Mouse (Mus musculus) liver, embryonic 11.5 days (tissue): ENCODE measurements around the gene Dll1. TPM values are rescaled to one million over a fixed set of nuclear protein-coding genes. Genes with fewer than 3 reads are reported as not detected.

Experiments
- ATAC-seq: fragments of 200-750 bp; cut with Nextera tagmentation; replicated peaks from 2 replicates; pipeline ENCODE4 v1.8.0; 2017; ENCODE audit warnings: moderate number of reproducible peaks, mild to moderate bottlenecking, moderate TSS enrichment, moderate library complexity; ENCODE audit not compliant: low FRiP score
- DNase-seq: peaks from one replicate; pipeline ENCODE4 v3.0.0-alpha.2; 2017; ENCODE audit warnings: low spot score
- H3K27ac ChIP-seq: fragments of 300-500 bp; sonication (generic); 2 replicates; pipeline ENCODE4 v1.5.1; 2014; ENCODE audit warnings: mild to moderate bottlenecking, low read depth, low read length, control low read depth
- H3K27me3 ChIP-seq: fragments of 300-500 bp; sonication (generic); replicated peaks from 2 replicates; pipeline ENCODE4 v1.6.1; 2014; ENCODE audit warnings: low read length, mixed read lengths; ENCODE audit not compliant: control insufficient read depth, insufficient read depth
- H3K36me3 ChIP-seq: fragments of 300-500 bp; sonication (generic); 2 replicates; pipeline ENCODE4 v1.6.1; 2014; ENCODE audit warnings: mild to moderate bottlenecking, low read length, moderate library complexity, mixed read lengths; ENCODE audit not compliant: control insufficient read depth, insufficient read depth
- H3K4me1 ChIP-seq: fragments of 300-500 bp; sonication (generic); replicated peaks from 2 replicates; pipeline ENCODE4 v1.6.1; 2014; ENCODE audit warnings: low read length, mixed read lengths; ENCODE audit not compliant: control insufficient read depth, insufficient read depth
- H3K4me2 ChIP-seq: fragments of 300-500 bp; sonication (generic); 2 replicates; pipeline ENCODE4 v1.6.1; 2014; ENCODE audit warnings: mild to moderate bottlenecking, control low read depth, moderate library complexity
- H3K4me3 ChIP-seq: fragments of 300-500 bp; sonication (generic); 2 replicates; pipeline ENCODE4 v1.5.1; 2014; ENCODE audit warnings: low read depth, low read length, control low read depth
- H3K9ac ChIP-seq: fragments of 300-500 bp; sonication (generic); 2 replicates; pipeline ENCODE4 v1.6.1; 2014; ENCODE audit warnings: low read depth, low read length, control low read depth
- H3K9me3 ChIP-seq: fragments of 300-500 bp; sonication (generic); 2 replicates; pipeline ENCODE4 v1.6.1; 2016; ENCODE audit warnings: low read length, inconsistent platforms, mixed read lengths; ENCODE audit not compliant: control insufficient read depth
- WGBS: fragments of 180-500 bp; shearing (Covaris S2); extraction: QIAGEN DNeasy Blood & Tissue Kit; methylation state at CpG from one replicate; pipeline ENCODE4 v1.1.7; 2014; 5-methylcytosine and 5-hydroxymethylcytosine counted together
- polyA plus RNA-seq: library from polyadenylated mRNA; unstranded; fragments of >200 nt; fragmentation: Nextera tagmentation; extraction: Ambion mirVana; gene quantifications from 2 replicates; pipeline ENCODE4 v1.2.1, GENCODE M21; 2014

The Dll1 gene
- polyA plus RNA-seq, 1 experiment from 2014 or later, result 2.2 TPM

- H3K4me1 ChIP-seq, result no peaks in the 10 kb centered on the region; the same call in none of the 2 replicates
- peak overlapping the region; percentile 58 for H3K4me3 ChIP-seq
- no peaks in the 10 kb centered on the region for H3K36me3 ChIP-seq
- DNase-seq (peak; percentile 55), ATAC-seq (no peak)
- WGBS, result under 1% methylated on average over 18 of the region's 18 CpGs
- peaks cover 88% of the 10 kb centered on the region for H3K27me3 ChIP-seq
- peak overlapping the region; percentile 20; the same call in 1 of the 2 replicates for H3K9ac ChIP-seq
- no peaks in the 10 kb centered on the region for H3K9me3 ChIP-seq
- peak overlapping the region; percentile 78 for H3K4me2 ChIP-seq
- no peak overlapping the region for H3K27ac ChIP-seq
Measured at GRCm38 (mm10) chr17:15375224-15375623, 1.4 kb downstream of the Dll1 start.

DNA sequence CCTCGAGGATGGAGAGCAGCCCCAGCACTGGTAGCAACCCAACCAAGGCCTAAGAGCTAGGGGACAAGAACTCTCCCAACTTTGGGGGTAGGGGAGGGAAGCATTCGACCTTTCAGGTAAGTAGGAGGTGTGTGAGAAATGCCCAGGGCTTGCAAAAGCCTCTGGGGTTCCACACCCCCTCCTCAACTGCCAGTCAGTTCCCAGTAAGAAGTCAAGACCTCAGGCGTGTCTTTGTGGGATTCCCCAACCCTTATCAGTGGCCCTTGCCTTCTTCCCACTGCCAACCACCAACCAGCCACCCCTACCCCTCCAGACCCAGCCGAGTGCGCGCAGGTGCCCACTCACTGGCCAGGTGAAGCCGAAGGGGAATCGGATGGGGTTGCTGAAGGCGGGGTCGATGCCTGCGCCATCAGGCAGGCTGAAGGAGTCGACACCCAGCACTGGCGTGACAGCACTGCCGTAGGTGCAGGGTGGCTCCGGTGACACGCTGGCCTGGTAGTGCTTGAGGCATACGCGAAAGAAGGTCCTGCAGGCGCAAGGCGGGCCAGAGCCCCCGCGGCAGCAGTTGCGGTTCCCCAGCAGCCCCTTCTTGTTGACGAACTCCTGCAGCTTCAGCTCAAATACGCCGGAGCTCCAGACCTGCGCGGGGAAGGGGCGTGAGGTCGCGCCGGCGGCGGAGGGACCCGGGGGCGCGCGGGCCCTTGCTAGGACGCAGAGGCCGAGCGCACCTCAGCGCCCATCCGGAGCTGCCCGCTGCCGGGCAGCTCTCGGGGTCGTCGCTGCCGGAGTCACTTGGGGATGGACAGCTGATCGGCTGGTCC lies 2.1 kb downstream of the Dll1 start:
- Histone ChIP-seq H3K9ac (no peak overlapping the region; the same call in 1 of the 2 replicates), H3K4me3 (peak overlapping the region; percentile 58), H3K9me3 (no peaks in the 10 kb centered on the region), H3K36me3 (no peaks in the 10 kb centered on the region), H3K4me2 (peak overlapping the region; percentile 78), H3K27ac (no peak overlapping the region), H3K4me1 (no peaks in the 10 kb centered on the region; the same call in 1 of the 2 replicates), H3K27me3 (peaks cover 83% of the 10 kb centered on the region)
- ATAC-seq (no peak), DNase-seq (peak; percentile 43)
- 2% methylated on average over 48 of the region's 50 CpGs for WGBS

- WGBS, result 60% methylated on average over 15 of the region's 15 CpGs
- H3K4me2 ChIP-seq, result no peak overlapping the region; the same call in 1 of the 2 replicates
Measured at GRCm38 (mm10) chr17:15372931-15373652, 3.6 kb downstream of the Dll1 start.

DNA sequence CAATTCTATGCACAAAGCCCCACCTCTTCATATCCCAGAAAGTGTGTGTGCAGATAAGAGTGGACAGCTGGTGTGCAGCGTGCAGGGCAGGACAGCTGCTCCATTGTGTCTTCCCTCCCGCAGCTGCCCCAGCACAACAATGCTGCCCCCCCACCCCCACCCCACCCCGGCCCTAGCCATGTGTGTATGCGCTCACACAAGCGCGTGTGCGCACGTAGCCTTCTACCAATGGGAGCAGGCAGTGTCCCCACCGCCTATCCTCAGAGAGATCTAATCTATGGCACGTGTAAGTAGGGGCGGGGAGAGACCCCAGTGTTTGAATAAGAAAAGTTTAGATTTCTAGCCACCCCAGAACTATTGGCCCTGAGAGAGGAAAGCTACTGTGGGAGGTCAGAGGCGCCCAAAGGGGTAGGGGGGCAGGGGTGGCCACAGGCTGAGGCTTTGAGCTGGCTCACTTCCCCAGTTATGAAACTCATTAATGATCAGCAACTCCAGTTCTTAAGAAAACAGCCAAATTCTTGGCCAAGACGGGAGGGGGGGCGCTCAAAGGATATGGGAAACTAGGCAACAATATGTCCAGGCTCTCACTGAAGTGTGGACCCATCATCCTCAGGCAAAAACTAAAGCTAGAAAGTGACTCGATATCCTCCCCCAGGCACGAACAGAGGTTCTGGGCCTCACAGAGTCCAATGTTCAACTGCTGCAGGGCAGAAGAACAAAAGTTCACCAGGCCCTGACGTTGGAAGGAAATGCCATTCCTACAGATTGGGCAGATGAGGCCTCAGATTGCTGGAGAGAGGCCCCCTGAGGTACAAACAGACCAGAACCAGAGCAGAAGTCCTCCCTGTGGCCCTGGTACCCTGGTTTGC lies 4.5 kb downstream of the Dll1 start:
- Histone ChIP-seq H3K9me3 (no peaks in the 10 kb centered on the region), H3K36me3 (no peaks in the 10 kb centered on the region), H3K9ac (no peak overlapping the region), H3K27me3 (peaks cover 62% of the 10 kb centered on the region), H3K4me3 (no peak overlapping the region), H3K4me1 (no peaks in the 10 kb centered on the region; the same call in 1 of the 2 replicates), H3K27ac (no peak overlapping the region), H3K4me2 (no peak overlapping the region; the same call in 1 of the 2 replicates)
- 48% methylated on average over 17 of the region's 17 CpGs for WGBS
- DNase-seq (peak; percentile 30), ATAC-seq (no peak; the same call in 1 of the 2 replicates)

More at GRCm38 (mm10) chr17:15372931-15373652, 3.6 kb downstream of the Dll1 start:
- no peaks in the 10 kb centered on the region; the same call in 1 of the 2 replicates for H3K4me1 ChIP-seq
- peak; percentile 33 for DNase-seq
- H3K9me3 ChIP-seq, result no peaks in the 10 kb centered on the region
- no peak overlapping the region for H3K4me3 ChIP-seq
- no peak for ATAC-seq
- peaks cover 71% of the 10 kb centered on the region for H3K27me3 ChIP-seq
- H3K36me3 ChIP-seq, result no peaks in the 10 kb centered on the region
- H3K9ac ChIP-seq, result no peak overlapping the region
- no peak overlapping the region for H3K27ac ChIP-seq

DNA sequence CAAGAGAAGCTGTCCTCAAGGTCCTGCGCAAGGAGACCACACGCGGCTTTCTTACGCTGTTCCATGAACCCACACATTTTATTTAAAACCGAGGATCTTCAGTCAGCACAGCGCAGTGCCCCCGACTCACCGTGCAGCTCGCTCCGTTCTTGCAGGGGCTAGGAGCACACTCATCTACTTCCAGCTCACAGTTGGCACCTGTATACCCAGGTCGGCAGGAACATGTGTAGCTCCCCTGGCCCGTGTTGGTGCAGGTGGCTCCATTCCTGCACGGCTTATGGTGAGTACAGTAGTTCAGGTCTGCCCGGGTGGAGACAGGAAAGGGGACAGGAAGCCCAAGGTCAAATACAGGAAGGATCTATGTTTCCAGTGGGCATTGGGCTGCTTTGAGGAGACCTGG lies 6.3 kb downstream of the Dll1 start:
- Histone ChIP-seq H3K36me3 (no peaks in the 10 kb centered on the region), H3K9me3 (no peaks in the 10 kb centered on the region), H3K4me2 (no peak overlapping the region; the same call in 1 of the 2 replicates), H3K27me3 (peaks cover 44% of the 10 kb centered on the region), H3K4me1 (no peaks in the 10 kb centered on the region; the same call in 1 of the 2 replicates), H3K4me3 (no peak overlapping the region), H3K9ac (no peak overlapping the region), H3K27ac (no peak overlapping the region)
- 81% methylated on average over 14 of the region's 14 CpGs for WGBS
- peak; percentile 21 for DNase-seq
- ATAC-seq, result no peak

- Histone ChIP-seq H3K27me3 (peaks cover 8% of the 10 kb centered on the region; the same call in 1 of the 2 replicates), H3K9me3 (no peaks in the 10 kb centered on the region), H3K4me1 (no peaks in the 10 kb centered on the region), H3K4me2 (no peak overlapping the region), H3K4me3 (no peak overlapping the region), H3K27ac (no peak overlapping the region), H3K9ac (no peak overlapping the region), H3K36me3 (no peaks in the 10 kb centered on the region)
- no peak for ATAC-seq
- 71% methylated on average over 5 of the region's 5 CpGs for WGBS
- DNase-seq, result no peak
Measured at GRCm38 (mm10) chr17:15365650-15366049, 11.0 kb downstream of the Dll1 start.

GRCm38 (mm10) chr17:15363656-15364055 lies 13.0 kb downstream of the Dll1 start:
- no peak overlapping the region for H3K4me3 ChIP-seq
- ATAC-seq, result no peak
- no peaks in the 10 kb centered on the region for H3K36me3 ChIP-seq
- no peaks in the 10 kb centered on the region for H3K9me3 ChIP-seq
- H3K27me3 ChIP-seq, result 0 out of 2 replicates have a peak, but pooled peaks cover 2% of the 10 kb centered on the region
- no peak for DNase-seq
- no peak overlapping the region for H3K9ac ChIP-seq
- no peaks in the 10 kb centered on the region for H3K4me1 ChIP-seq
- no peak overlapping the region for H3K4me2 ChIP-seq
- WGBS, result 60% methylated on average over 3 of the region's 3 CpGs
- no peak overlapping the region for H3K27ac ChIP-seq

DNA sequence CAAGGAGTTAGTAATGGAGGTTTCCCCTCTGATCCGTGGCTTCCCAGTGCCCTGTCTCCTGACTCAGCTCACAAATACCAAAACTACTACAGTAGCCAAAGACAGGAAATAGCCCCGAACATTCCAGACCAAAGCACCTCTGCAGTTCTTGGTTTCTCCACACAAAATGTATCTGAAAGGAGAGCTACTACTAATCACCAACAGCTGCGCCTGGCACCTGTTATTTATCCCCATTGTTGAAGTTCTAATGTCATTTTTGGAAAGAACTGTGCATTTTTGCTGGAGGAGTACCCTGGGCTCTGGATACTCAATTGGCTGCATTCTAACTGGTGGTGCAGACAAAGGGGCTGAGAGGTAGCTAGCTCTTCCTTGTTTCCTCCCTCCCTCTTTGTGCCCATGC lies 19.6 kb downstream of the Dll1 start:
- Histone ChIP-seq H3K4me1 (no peaks in the 10 kb centered on the region), H3K27me3 (no peaks in the 10 kb centered on the region), H3K36me3 (no peaks in the 10 kb centered on the region), H3K4me2 (no peak overlapping the region), H3K9ac (no peak overlapping the region), H3K27ac (no peak overlapping the region), H3K9me3 (no peaks in the 10 kb centered on the region), H3K4me3 (no peak overlapping the region)
- 58% methylated on average over 3 of the region's 3 CpGs for WGBS
- no peak for DNase-seq
- no peak for ATAC-seq
